Mouse (Mus musculus) CH12.LX (cell line): Measurements from ENCODE around the gene Gm10720. TPM values are rescaled to one million over a fixed set of nuclear protein-coding genes. Genes with fewer than 3 reads are reported as not detected.
"Not testable (repeated sequence)": the region's sequence is repeated elsewhere in the genome, so short reads cannot be mapped to it uniquely, and the experiment has no call there.

Source experiments
- DNase-seq: peaks from one replicate; pipeline ENCODE4 v3.0.0-alpha.2; 2013; ENCODE audit errors: extremely low read depth
- H3K27ac ChIP-seq: 2 replicates; pipeline ENCODE4 v1.5.1; 2012; ENCODE audit warnings: low read depth, mild to moderate bottlenecking, control low read depth, moderate library complexity; ENCODE audit not compliant: insufficient read depth
- H3K27me3 ChIP-seq: replicated peaks from 2 replicates; pipeline ENCODE3; 2012; ENCODE audit warnings: inconsistent platforms
- H3K36me3 ChIP-seq, 2 experiments: replicated peaks in 1 of 2; 2 replicates each; pipeline versions ENCODE3 to v1.6.1; 2012; ENCODE audit warnings: inconsistent platforms in 1 of 2, low read length in 1 of 2, mild to moderate bottlenecking in 1 of 2, mixed read lengths in 1 of 2, moderate library complexity in 1 of 2; ENCODE audit not compliant: control insufficient read depth in 1 of 2, insufficient read depth in 1 of 2
- H3K4me1 ChIP-seq, 2 experiments: 2 replicates each; pipeline ENCODE4 v1.6.1; 2012; ENCODE audit warnings: inconsistent platforms in 1 of 2, moderate library complexity in 1 of 2; ENCODE audit not compliant: insufficient read depth in 2 of 2, control insufficient read depth in 1 of 2
- H3K4me2 ChIP-seq: 2 replicates; pipeline ENCODE4 v1.6.1; 2012; ENCODE audit warnings: low read depth, mild to moderate bottlenecking, control low read depth; ENCODE audit not compliant: poor library complexity, insufficient read depth, severe bottlenecking
- H3K4me3 ChIP-seq, 3 experiments: fragments of 150-350 bp in 1 of 3; sonication (generic) in 1 of 3; replicated peaks in 1 of 3; 2 replicates each; pipeline versions ENCODE3 to v1.5.1; 2011 to 2012; ENCODE audit warnings: low read depth in 2 of 3, low read length in 2 of 3, mild to moderate bottlenecking in 2 of 3, moderate library complexity in 2 of 3, control low read depth in 1 of 3, improper control_type of control experiment in 1 of 3, inconsistent platforms in 1 of 3, mixed read lengths in 1 of 3; ENCODE audit not compliant: poor library complexity in 1 of 3
- H3K79me2 ChIP-seq: replicated peaks from 2 replicates; pipeline ENCODE4 v1.6.1; 2012; ENCODE audit warnings: mild to moderate bottlenecking, moderate library complexity; ENCODE audit not compliant: control insufficient read depth, poor library complexity, insufficient read depth, severe bottlenecking; ENCODE audit errors: extremely low read depth
- H3K9ac ChIP-seq: 2 replicates; pipeline ENCODE4 v1.6.1; 2012; ENCODE audit warnings: low read depth, mild to moderate bottlenecking, control low read depth, moderate library complexity; ENCODE audit not compliant: insufficient read depth
- H3K9me3 ChIP-seq: replicated peaks from 2 replicates; pipeline ENCODE3; 2012; ENCODE audit warnings: low read length, inconsistent platforms, mixed read lengths
- dilution Hi-C: fragments of 300-500 bp; cut with MboI; formaldehyde crosslinking; loops from 2 replicates; pipeline ENCODE4 v1.14.3; 2020; ENCODE audit warnings: low sequenced_read_pairs; ENCODE audit not compliant: extremely low pct_unique_long_range_greater_than_20kb, extremely low pct_ligation_motif_present
- in situ Hi-C: fragments of 300-500 bp; cut with MboI; formaldehyde crosslinking; loops from 3 replicates; pipeline ENCODE4 v1.14.3; 2019; ENCODE audit warnings: low sequenced_read_pairs, low pct_ligation_motif_present, low pct_unique_long_range_greater_than_20kb, mixed read lengths
- polyA plus RNA-seq: library from polyadenylated mRNA; unstranded; fragments of >175 nt; gene quantifications from 2 replicates; pipeline ENCODE4 v1.2.1, GENCODE M21; 2012; ENCODE audit warnings: low read depth; ENCODE audit not compliant: insufficient read length
- total RNA-seq, 2 experiments: library from RNA; depleted of rRNA; stranded (reverse); fragments of 300-350 nt in 1 of 2; fragments of >200 nt in 1 of 2; gene quantifications; 2 replicates each; pipeline ENCODE4 v1.2.3; 2012 to 2014

Gene Gm10720
- total and polyA plus RNA-seq, 3 experiments = not detected

DNA sequence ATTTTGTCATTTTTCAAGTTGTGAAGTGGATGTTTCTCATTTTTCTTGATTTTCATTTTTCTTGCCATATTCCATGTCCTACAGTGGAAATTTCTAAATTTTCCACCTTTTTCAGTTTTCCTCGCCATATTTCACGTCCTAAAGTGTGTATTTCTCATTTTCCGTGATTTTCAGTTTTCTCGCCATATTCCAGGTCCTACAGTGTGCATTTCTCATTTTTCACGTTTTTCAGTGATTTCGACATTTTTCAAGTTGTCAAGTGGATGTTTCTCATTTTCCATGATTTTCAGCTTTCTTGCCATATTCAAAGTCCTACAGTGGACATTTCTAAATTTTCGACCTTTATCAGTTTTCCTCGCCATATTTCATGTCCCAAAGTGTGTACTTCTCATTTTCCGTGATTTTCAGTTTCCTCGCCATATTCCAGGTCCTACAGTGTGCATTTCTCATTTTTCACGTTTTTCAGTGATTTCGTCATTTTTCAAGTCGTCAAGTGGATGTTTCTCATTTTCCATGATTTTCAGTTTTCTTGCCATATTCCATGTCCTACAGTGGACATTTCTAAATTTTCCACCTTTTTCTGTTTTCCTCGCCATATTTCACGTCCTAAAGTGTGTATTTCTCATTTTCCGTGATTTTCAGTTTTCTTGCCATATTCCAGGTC lies 8.7 kb downstream of the Gm10720 start:
- H3K27me3 ChIP-seq, H3K4me3 ChIP-seq, dilution Hi-C loops, in situ Hi-C loops, H3K4me1 ChIP-seq, H3K9me3 ChIP-seq, H3K4me2 ChIP-seq, H3K79me2 ChIP-seq, H3K36me3 ChIP-seq, H3K27ac ChIP-seq, DNase-seq, H3K9ac ChIP-seq: not testable (repeated sequence)

DNA sequence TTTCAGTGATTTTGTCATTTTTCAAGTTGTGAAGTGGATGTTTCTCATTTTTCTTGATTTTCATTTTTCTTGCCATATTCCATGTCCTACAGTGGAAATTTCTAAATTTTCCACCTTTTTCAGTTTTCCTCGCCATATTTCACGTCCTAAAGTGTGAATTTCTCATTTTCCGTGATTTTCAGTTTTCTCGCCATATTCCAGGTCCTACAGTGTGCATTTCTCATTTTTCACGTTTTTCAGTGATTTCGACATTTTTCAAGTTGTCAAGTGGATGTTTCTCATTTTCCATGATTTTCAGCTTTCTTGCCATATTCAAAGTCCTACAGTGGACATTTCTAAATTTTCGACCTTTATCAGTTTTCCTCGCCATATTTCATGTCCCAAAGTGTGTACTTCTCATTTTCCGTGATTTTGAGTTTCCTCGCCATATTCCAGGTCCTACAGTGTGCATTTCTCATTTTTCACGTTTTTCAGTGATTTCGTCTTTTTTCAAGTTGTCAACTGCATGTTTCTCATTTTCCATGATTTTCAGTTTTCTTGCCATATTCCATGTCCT lies 9.5 kb downstream of the Gm10720 start, which contains the start of gene Gm10717:
Gm10717 (plus strand) TSS at position 506 of the 556 bp plus-strand sequence.
- H3K79me2 ChIP-seq, H3K27ac ChIP-seq, H3K4me1 ChIP-seq, H3K27me3 ChIP-seq, H3K9me3 ChIP-seq, H3K9ac ChIP-seq, H3K36me3 ChIP-seq, H3K4me2 ChIP-seq, H3K4me3 ChIP-seq, dilution Hi-C loops, DNase-seq, in situ Hi-C loops: not testable (repeated sequence)

DNA sequence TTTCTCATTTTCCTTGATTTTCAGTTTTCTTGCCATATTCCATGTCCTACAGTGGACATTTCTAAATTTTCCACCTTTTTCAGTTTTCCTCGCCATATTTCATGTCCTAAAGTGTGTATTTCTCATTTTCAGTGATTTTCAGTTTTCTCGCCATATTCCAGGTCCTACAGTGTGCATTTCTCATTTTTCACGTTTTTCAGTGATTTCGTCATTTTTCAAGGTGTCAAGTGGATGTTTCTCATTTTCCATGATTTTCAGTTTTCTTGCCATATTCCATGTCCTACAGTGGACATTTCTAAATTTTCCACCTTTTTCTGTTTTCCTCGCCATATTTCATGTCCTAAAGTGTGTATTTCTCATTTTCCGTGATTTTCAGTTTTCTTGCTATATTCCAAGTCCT lies 10.2 kb downstream of the Gm10720 start:
- H3K27ac ChIP-seq, H3K79me2 ChIP-seq, in situ Hi-C loops, H3K36me3 ChIP-seq, H3K4me1 ChIP-seq, DNase-seq, dilution Hi-C loops, H3K9me3 ChIP-seq, H3K4me2 ChIP-seq, H3K4me3 ChIP-seq, H3K9ac ChIP-seq, H3K27me3 ChIP-seq: not testable (repeated sequence)

DNA sequence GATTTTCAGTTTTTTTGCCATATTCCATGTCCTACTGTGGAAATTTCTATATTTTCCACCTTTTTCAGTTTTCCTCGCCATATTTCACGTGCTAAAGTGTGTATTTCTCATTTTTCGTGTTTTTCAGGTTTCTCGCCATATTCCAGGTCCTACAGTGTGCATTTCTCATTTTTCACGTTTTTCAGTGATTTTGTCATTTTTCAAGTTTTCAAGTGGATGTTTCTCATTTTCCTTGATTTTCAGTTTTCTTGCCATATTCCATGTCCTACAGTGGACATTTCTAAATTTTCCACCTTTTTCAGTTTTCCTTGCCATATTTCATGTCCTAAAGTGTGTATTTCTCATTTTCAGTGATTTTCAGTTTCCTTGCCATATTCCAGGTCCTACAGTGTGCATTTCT lies 10.7 kb downstream of the Gm10720 start:
- H3K27ac ChIP-seq, dilution Hi-C loops, in situ Hi-C loops, H3K9ac ChIP-seq, H3K9me3 ChIP-seq, H3K4me1 ChIP-seq, H3K27me3 ChIP-seq, H3K36me3 ChIP-seq, H3K4me2 ChIP-seq, H3K79me2 ChIP-seq, H3K4me3 ChIP-seq, DNase-seq: not testable (repeated sequence)

DNA sequence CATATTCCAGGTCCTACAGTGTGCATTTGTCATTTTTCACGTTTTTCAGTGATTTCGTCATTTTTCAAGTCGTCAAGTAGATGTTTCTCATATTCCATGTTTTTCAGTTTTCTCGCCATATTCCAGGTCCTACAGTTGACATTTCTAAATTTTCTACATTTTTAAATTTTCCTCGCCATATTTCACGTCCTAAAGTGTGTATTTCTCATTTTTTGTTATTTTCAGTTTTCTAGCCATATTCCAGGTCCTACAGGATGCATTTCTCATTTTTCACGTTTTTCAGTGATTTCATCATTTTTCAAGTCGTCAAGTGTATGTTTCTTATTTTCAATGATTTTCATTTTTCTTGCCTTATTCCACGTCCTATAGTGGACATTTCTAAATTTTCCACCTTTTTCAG lies 11.3 kb downstream of the Gm10720 start:
- DNase-seq, in situ Hi-C loops, H3K79me2 ChIP-seq, H3K4me1 ChIP-seq, H3K27me3 ChIP-seq, H3K4me3 ChIP-seq, H3K4me2 ChIP-seq, H3K27ac ChIP-seq, H3K9ac ChIP-seq, H3K9me3 ChIP-seq, H3K36me3 ChIP-seq, dilution Hi-C loops: not testable (repeated sequence)
